Comparison of ENCODE assay signal across 8 mouse cellular contexts in the genomic region with DNA sequence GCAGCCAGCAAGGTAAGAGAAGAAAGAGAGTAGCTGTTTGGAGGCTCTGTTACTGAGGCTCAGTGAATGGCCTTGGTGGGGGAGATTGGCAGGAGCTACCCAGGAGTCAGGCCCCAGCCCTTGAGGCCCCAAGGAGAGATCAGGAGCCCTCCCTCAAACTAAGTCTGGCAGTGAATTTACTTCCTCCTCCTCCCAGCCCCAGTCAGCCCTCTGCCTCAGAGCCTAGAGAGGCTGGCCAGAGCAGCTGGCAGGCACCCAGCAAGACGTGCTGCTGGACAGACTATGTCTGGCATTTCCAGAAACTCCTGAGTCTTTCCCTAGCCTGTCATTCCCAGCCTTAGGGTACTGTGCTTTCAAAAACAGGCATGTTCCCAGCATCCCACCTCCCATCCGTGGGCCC. TPM values are rescaled to one million over a fixed set of nuclear protein-coding genes. Genes with fewer than 3 reads are reported as not detected.
DNase-seq lines count a peak whose midpoint lies in the region; ATAC-seq and TF ChIP-seq lines count a peak whose summit lies in the region.

No protein-coding gene starts in this region.

- no peaks in the 10 kb centered on the region for H3K36me3 ChIP-seq in liver, embryonic 16.5 days (ENCODE audit: control insufficient read depth, insufficient read depth)
- no peaks in the 10 kb centered on the region for H3K36me3 ChIP-seq in liver, embryonic 11.5 days (ENCODE audit: control insufficient read depth, insufficient read depth, low read length)
- no peaks in the 10 kb centered on the region for H3K36me3 ChIP-seq in heart, embryonic 14.5 days (ENCODE audit: control insufficient read depth, insufficient read depth, low read length)
- no peaks in the 10 kb centered on the region for H3K36me3 ChIP-seq in limb, embryonic 10.5 days

- TF ChIP-seq CTCF in brain, embryonic 14.5 days (IDR thresholded peaks at IDR 0.05; ENCODE audit: borderline replicate concordance, extremely low read depth, insufficient read depth, insufficient read length), result no peak

- H3K4me3 ChIP-seq in liver, embryonic 16.5 days (ENCODE audit: low read depth, low read length), result no peak overlapping the region
- H3K4me3 ChIP-seq in liver, embryonic 11.5 days (ENCODE audit: low read depth, low read length), result no peak overlapping the region
- no peak overlapping the region for H3K4me3 ChIP-seq in heart, embryonic 14.5 days (ENCODE audit: control insufficient read depth in 1 of 2, insufficient read depth in 1 of 2, low read depth in 1 of 2, low read length in 2 of 2)
- H3K4me3 ChIP-seq in limb, embryonic 10.5 days, result no peak overlapping the region

- 30% methylated on average over 2 of the region's 2 CpGs for WGBS in liver, embryonic 16.5 days (ENCODE audit: insufficient replicate concordance)
- 47% methylated on average over 2 of the region's 2 CpGs for WGBS in liver, embryonic 11.5 days
- 22% methylated on average over 2 of the region's 2 CpGs for WGBS in heart, embryonic 14.5 days
- 34% methylated on average over 2 of the region's 2 CpGs for WGBS in limb, embryonic 10.5 days

- H3K27ac ChIP-seq in liver, embryonic 16.5 days (ENCODE audit: low read length), result no peak overlapping the region
- no peak overlapping the region for H3K27ac ChIP-seq in liver, embryonic 11.5 days (ENCODE audit: low read depth, low read length)
- peak overlapping the region; percentile 47 to 70 for H3K27ac ChIP-seq in heart, embryonic 14.5 days (replicated peaks in 1 of 2; ENCODE audit: control insufficient read depth in 1 of 2, insufficient read depth in 1 of 2, low read depth in 2 of 2, low read length in 2 of 2)
- H3K27ac ChIP-seq in limb, embryonic 10.5 days, result peak overlapping the region; percentile 14

- DNase-seq in liver, embryonic 11.5 days (ENCODE audit: low spot score), result no peak
- peak; percentile 41 for DNase-seq in brain, embryonic 14.5 days (ENCODE audit: low read depth)
- DNase-seq in limb, embryonic 10.5 days (ENCODE audit: low spot score), result no peak
- peak; percentile 83 for DNase-seq in testis, postnatal 10 days (ENCODE audit: low spot score)
- DNase-seq in layer of hippocampus, postnatal 25 days (ENCODE audit: extremely low spot score in 1 of 2, low spot score in 1 of 2), result no peak

- H3K9ac ChIP-seq in liver, embryonic 16.5 days (ENCODE audit: low read depth, low read length), result no peak overlapping the region
- H3K9ac ChIP-seq in liver, embryonic 11.5 days (ENCODE audit: low read depth, low read length), result no peak overlapping the region
- no peak overlapping the region for H3K9ac ChIP-seq in heart, embryonic 14.5 days (ENCODE audit: low read length)

- peaks cover 11% of the 10 kb centered on the region for H3K27me3 ChIP-seq in liver, embryonic 16.5 days (ENCODE audit: control insufficient read depth, insufficient read depth, low read depth, low read length)
- H3K27me3 ChIP-seq in liver, embryonic 11.5 days (replicated peaks; ENCODE audit: control insufficient read depth, insufficient read depth, low read length), result peaks cover 11% of the 10 kb centered on the region
- H3K27me3 ChIP-seq in heart, embryonic 14.5 days (ENCODE audit: control insufficient read depth, insufficient read depth, low read length), result peaks cover 6% of the 10 kb centered on the region; the same call in 1 of the 2 replicates
- peaks cover 19% of the 10 kb centered on the region for H3K27me3 ChIP-seq in limb, embryonic 10.5 days (ENCODE audit: low read depth, poor library complexity, severe bottlenecking)

- H3K4me1 ChIP-seq in liver, embryonic 16.5 days (ENCODE audit: control insufficient read depth, low read depth, low read length), result peaks cover 6% of the 10 kb centered on the region; the same call in 1 of the 2 replicates
- peaks cover 10% of the 10 kb centered on the region for H3K4me1 ChIP-seq in liver, embryonic 11.5 days (replicated peaks; ENCODE audit: control insufficient read depth, insufficient read depth, low read length)
- H3K4me1 ChIP-seq in heart, embryonic 14.5 days (ENCODE audit: control insufficient read depth in 2 of 2, insufficient read depth in 2 of 2, low read length in 2 of 2), result peaks cover 17 to 22% of the 10 kb centered on the region in 2 experiments
- H3K4me1 ChIP-seq in limb, embryonic 10.5 days, result peaks cover 21% of the 10 kb centered on the region

- ATAC-seq in liver, embryonic 16.5 days (ENCODE audit: low read depth), result peak; percentile 24; the same call in 1 of the 2 replicates
- ATAC-seq in liver, embryonic 11.5 days (replicated peaks; ENCODE audit: low FRiP score), result no peak
- peak; percentile 83 for ATAC-seq in heart, embryonic 14.5 days (ENCODE audit: insufficient number of reproducible peaks, insufficient read depth, low FRiP score, low read depth)
- no peak for ATAC-seq in erythroblast, adult 5-6 weeks (replicated peaks; ENCODE audit: low FRiP score, poor library complexity, severe bottlenecking)

- no peaks in the 10 kb centered on the region for H3K9me3 ChIP-seq in liver, embryonic 16.5 days (replicated peaks; ENCODE audit: control insufficient read depth, low read length)
- H3K9me3 ChIP-seq in liver, embryonic 11.5 days (ENCODE audit: control insufficient read depth, low read length), result no peaks in the 10 kb centered on the region
- no peaks in the 10 kb centered on the region for H3K9me3 ChIP-seq in heart, embryonic 14.5 days (ENCODE audit: control insufficient read depth, low read length)
- no peaks in the 10 kb centered on the region for H3K9me3 ChIP-seq in limb, embryonic 10.5 days (replicated peaks)

- no peak for TF ChIP-seq POLR2A in brain, embryonic 14.5 days (IDR thresholded peaks at IDR 0.05; ENCODE audit: borderline replicate concordance, extremely low read depth, insufficient read depth, insufficient read length, poor library complexity, severe bottlenecking)

- no peak overlapping the region for H3K4me2 ChIP-seq in liver, embryonic 16.5 days (ENCODE audit: low read depth, low read length)
- no peak overlapping the region for H3K4me2 ChIP-seq in liver, embryonic 11.5 days
- 0 out of 2 replicates have a peak overlapping the region, but pooled peaks have one; percentile 21 for H3K4me2 ChIP-seq in heart, embryonic 14.5 days (ENCODE audit: low read length)

RNA-seq across cellular contexts. Expression of a gene that starts 4.7 kb away (rescaled TPM):
- polyA plus RNA-seq in liver, embryonic 16.5 days (2015; fragmentation: Nextera tagmentation; extraction: Ambion mirVana), result 4.9 and 6.3 TPM in 2 replicates
- 4.1 and 4.3 TPM in 2 replicates for polyA plus RNA-seq in liver, embryonic 11.5 days (2014; fragmentation: Nextera tagmentation; extraction: Ambion mirVana)
- polyA plus RNA-seq in brain, embryonic 14.5 days (2012; rRNA removed), result 3.2 and 3.6 TPM in 2 replicates
- 4.3 and 5.4 TPM in 2 replicates for polyA plus RNA-seq in heart, embryonic 14.5 days (2014; fragmentation: Nextera tagmentation; extraction: Ambion mirVana)
- polyA plus RNA-seq in limb, embryonic 10.5 days (2016; fragmentation: Nextera tagmentation; extraction: Ambion mirVana), result 1.1 and 1.6 TPM in 2 replicates
- total RNA-seq in erythroblast, adult 5-6 weeks (2015; ENCODE audit: low replicate concordance), result 3.3 and 6.1 TPM in 2 replicates
- 0.42 and 0.94 TPM in 2 replicates for total RNA-seq in erythroblast, adult 5-6 weeks (2017; ENCODE audit: low replicate concordance)
- 1 to 10 TPM; 3.9 to 5.6 TPM for total RNA-seq in layer of hippocampus, postnatal 25 days (2021)

RNA-seq across cellular contexts. Expression of a gene that starts 33.5 kb away (rescaled TPM):
- 2.2 and 3.2 TPM in 2 replicates for polyA plus RNA-seq in liver, embryonic 16.5 days (2015; fragmentation: Nextera tagmentation; extraction: Ambion mirVana)
- 1.6 and 2.2 TPM in 2 replicates for polyA plus RNA-seq in liver, embryonic 11.5 days (2014; fragmentation: Nextera tagmentation; extraction: Ambion mirVana)
- 0.09 and 0.34 TPM in 2 replicates for polyA plus RNA-seq in brain, embryonic 14.5 days (2012; rRNA removed)
- polyA plus RNA-seq in heart, embryonic 14.5 days (2014; fragmentation: Nextera tagmentation; extraction: Ambion mirVana), result 1.8 and 2.5 TPM in 2 replicates
- polyA plus RNA-seq in limb, embryonic 10.5 days (2016; fragmentation: Nextera tagmentation; extraction: Ambion mirVana), result 0.49 and 0.51 TPM in 2 replicates
- total RNA-seq in erythroblast, adult 5-6 weeks (2015; ENCODE audit: low replicate concordance), result 0.38 and 1.3 TPM in 2 replicates
- 0.28 and 0.68 TPM in 2 replicates for total RNA-seq in erythroblast, adult 5-6 weeks (2017; ENCODE audit: low replicate concordance)
- 1 to 10 TPM in 1 of 2 experiments, under 1 TPM in 1; 0.62 to 1.3 TPM for total RNA-seq in layer of hippocampus, postnatal 25 days (2021)

RNA-seq across cellular contexts. Expression of a gene that starts 47.3 kb away (rescaled TPM):
- polyA plus RNA-seq in liver, embryonic 16.5 days (2015; fragmentation: Nextera tagmentation; extraction: Ambion mirVana), result 0.57 and 0.87 TPM in 2 replicates
- polyA plus RNA-seq in liver, embryonic 11.5 days (2014; fragmentation: Nextera tagmentation; extraction: Ambion mirVana), result 4.5 and 5.4 TPM in 2 replicates
- 20.8 and 30.3 TPM in 2 replicates for polyA plus RNA-seq in brain, embryonic 14.5 days (2012; rRNA removed)
- polyA plus RNA-seq in heart, embryonic 14.5 days (2014; fragmentation: Nextera tagmentation; extraction: Ambion mirVana), result 7.7 and 8.9 TPM in 2 replicates
- 9.6 and 11.0 TPM in 2 replicates for polyA plus RNA-seq in limb, embryonic 10.5 days (2016; fragmentation: Nextera tagmentation; extraction: Ambion mirVana)
- 0.58 TPM in 1 of 2 replicates, not detected in the other for total RNA-seq in erythroblast, adult 5-6 weeks (2015; ENCODE audit: low replicate concordance)
- not detected in 2 replicates for total RNA-seq in erythroblast, adult 5-6 weeks (2017; ENCODE audit: low replicate concordance)
- total RNA-seq in layer of hippocampus, postnatal 25 days (2021), result 100 to 1,000 TPM; 140 to 146 TPM

Comparison
In these comparisons a context has a peak if more than half of its experiments do, and no peak if none do; other contexts are left out.
1. ATAC-seq: peak in liver, embryonic 16.5 days (single experiment) and heart, embryonic 14.5 days (single experiment); none in liver, embryonic 11.5 days (single experiment) and erythroblast, adult 5-6 weeks (single experiment).
2. H3K27ac ChIP-seq: peak in heart, embryonic 14.5 days (2 of 2) and limb, embryonic 10.5 days (single experiment); none in liver, embryonic 16.5 days (single experiment) and liver, embryonic 11.5 days (single experiment).
3. DNase-seq: peak in brain, embryonic 14.5 days (single experiment) and testis, postnatal 10 days (single experiment); none in liver, embryonic 11.5 days (single experiment), limb, embryonic 10.5 days (single experiment) and layer of hippocampus, postnatal 25 days (0 of 2).